Mouse (Mus musculus) cerebellum, postnatal 36 days (tissue): Measurements from ENCODE around the gene Coro2b.
A peak's percentile ranks its signal among the peaks of the same experiment; 100 is the strongest.

Experiments
- DNase-seq, 2 experiments: peaks; one replicate each; pipeline ENCODE4 v3.0.0; 2021 to 2022; ENCODE audit warnings: mixed read lengths in 2 of 2

Gene Coro2b

GRCm38 (mm10) chr9:62432261-62433060 is 104.4 kb downstream of the Coro2b start:
- DNase-seq, result no peak

- DNase-seq, result no peak
Observed at GRCm38 (mm10) chr9:62430741-62431140, 106.1 kb downstream of the Coro2b start.

GRCm38 (mm10) chr9:62427010-62427409 is 109.8 kb downstream of the Coro2b start:
- peak in 1 of 2 experiments; percentile 8 for DNase-seq

- no peak for DNase-seq
Observed at GRCm38 (mm10) chr9:62426531-62426930, 110.3 kb downstream of the Coro2b start.

- DNase-seq, result no peak
Observed at GRCm38 (mm10) chr9:62426021-62426420, 110.8 kb downstream of the Coro2b start.

GRCm38 (mm10) chr9:62425265-62425664 is 111.6 kb downstream of the Coro2b start:
- DNase-seq, result no peak

- DNase-seq, result no peak
Observed at GRCm38 (mm10) chr9:62423871-62424270, 113.0 kb downstream of the Coro2b start.

- DNase-seq, result peak in 1 of 2 experiments; percentile 8
Observed at GRCm38 (mm10) chr9:62422926-62423325, 113.9 kb downstream of the Coro2b start.

- peak in 1 of 2 experiments; percentile 7 for DNase-seq
Observed at GRCm38 (mm10) chr9:62421911-62422310, 114.9 kb downstream of the Coro2b start.

GRCm38 (mm10) chr9:62421027-62421426 is 115.8 kb downstream of the Coro2b start:
- DNase-seq, result peak; percentile 66 to 70

- peak; percentile 51 to 59 for DNase-seq
Observed at GRCm38 (mm10) chr9:62420261-62420917, 116.5 kb downstream of the Coro2b start.

- DNase-seq, result peak in 1 of 2 experiments; percentile 23
Observed at GRCm38 (mm10) chr9:62418742-62419141, 118.1 kb downstream of the Coro2b start.

- no peak for DNase-seq
Observed at GRCm38 (mm10) chr9:62407357-62408146, 129.3 kb downstream of the Coro2b start.

GRCm38 (mm10) chr9:62406423-62407013 is 130.3 kb downstream of the Coro2b start:
- no peak for DNase-seq

- no peak for DNase-seq
Observed at GRCm38 (mm10) chr9:62401589-62401988, 135.3 kb downstream of the Coro2b start.

- no peak for DNase-seq
Observed at GRCm38 (mm10) chr9:62400531-62401170, 136.2 kb downstream of the Coro2b start.

- DNase-seq, result no peak
Observed at GRCm38 (mm10) chr9:62394163-62394562, 142.7 kb downstream of the Coro2b start.

- DNase-seq, result no peak
Observed at GRCm38 (mm10) chr9:62393531-62393930, 143.3 kb downstream of the Coro2b start.

GRCm38 (mm10) chr9:62389735-62390134 is 147.1 kb downstream of the Coro2b start:
- no peak for DNase-seq

GRCm38 (mm10) chr9:62385727-62386518 is 150.9 kb downstream of the Coro2b start:
- no peak for DNase-seq

GRCm38 (mm10) chr9:62385062-62385461 is 151.8 kb downstream of the Coro2b start:
- no peak for DNase-seq
